Mouse (Mus musculus) spleen, adult 2 months (tissue): ENCODE measurements at regions not wholly inside any gene's neighbourhood (a gene's known extent, or its start where the extent isn't known, plus 50 kb on each side); places are given as distances from the start of the nearest gene placed in this dataset.

Experiments used
- CTCF ChIP-seq: fragments of 200-500 bp; IDR thresholded peaks from 2 replicates; pipeline ENCODE4 v1.5.1; 2011; ENCODE audit warnings: mild to moderate bottlenecking, inconsistent platforms; ENCODE audit not compliant: insufficient read depth, insufficient read length, insufficient replicate concordance; ENCODE audit errors: extremely low read depth
- POLR2A ChIP-seq: fragments of 200-500 bp; IDR thresholded peaks from 2 replicates; pipeline ENCODE4 v1.6.1; 2011; ENCODE audit warnings: low read depth, low read length, inconsistent platforms

DNA sequence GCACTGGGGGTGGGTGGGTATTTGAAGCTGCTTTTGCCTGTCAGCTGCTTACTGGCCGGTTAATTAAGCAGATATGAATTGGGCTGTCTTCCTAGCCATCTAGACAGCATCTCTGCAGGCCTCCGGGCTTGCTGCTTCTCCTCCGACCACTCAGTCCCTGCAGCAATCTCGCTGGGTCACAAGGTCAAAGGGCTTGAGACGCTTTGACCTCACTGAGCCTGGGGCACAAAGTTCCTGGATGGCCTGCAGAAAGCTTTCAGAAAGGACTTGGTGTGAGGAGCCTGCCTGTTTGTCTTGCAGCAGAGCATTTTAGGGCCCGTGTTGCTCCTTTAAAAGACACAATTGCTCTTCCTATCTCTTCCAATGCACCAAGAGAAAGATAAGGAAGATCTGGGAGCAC lies 83.7 kb upstream of the Ppp2r5a start:
- no peak for TF ChIP-seq POLR2A
- TF ChIP-seq CTCF = no peak
